In the genomic region with DNA sequence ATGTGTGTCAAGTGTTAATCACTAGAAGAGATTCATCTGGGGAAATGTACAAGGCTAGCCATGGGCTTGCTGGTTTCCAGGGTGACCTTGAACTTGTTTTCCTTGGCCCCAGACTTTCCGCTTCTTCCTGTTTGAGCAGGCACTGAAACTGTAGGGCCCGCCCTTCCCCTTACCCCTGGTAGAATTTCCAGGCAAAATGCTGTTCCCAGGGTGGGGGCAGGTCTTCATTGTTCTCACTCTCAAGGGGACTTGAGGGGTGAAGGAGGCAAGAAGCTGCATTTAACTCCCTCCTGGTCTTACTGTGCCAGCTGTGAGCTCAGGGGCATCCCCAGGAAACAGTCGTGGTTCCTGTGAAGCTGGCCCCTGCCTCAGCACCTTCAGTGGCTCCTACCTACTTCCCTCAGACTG, we compare ENCODE assay signal across 8 mouse cellular contexts. TPM values are rescaled to one million over a fixed set of nuclear protein-coding genes. Genes with fewer than 3 reads are reported as not detected.
DNase-seq lines count a peak whose midpoint lies in the region; ATAC-seq and TF ChIP-seq lines count a peak whose summit lies in the region.

No protein-coding gene starts in this region.

- no peaks in the 10 kb centered on the region for H3K27me3 ChIP-seq in neural tube, embryonic 13.5 days
- H3K27me3 ChIP-seq in neural tube, embryonic 15.5 days (replicated peaks): no peaks in the 10 kb centered on the region
- no peaks in the 10 kb centered on the region for H3K27me3 ChIP-seq in embryonic facial prominence, embryonic 13.5 days
- H3K27me3 ChIP-seq in intestine, postnatal 0 days (replicated peaks; ENCODE audit: control insufficient read depth, insufficient read depth, low read length): no peaks in the 10 kb centered on the region
- no peaks in the 10 kb centered on the region for H3K27me3 ChIP-seq in stomach, embryonic 14.5 days (ENCODE audit: control insufficient read depth, insufficient read depth, low read length)
- H3K27me3 ChIP-seq in midbrain, embryonic 15.5 days (replicated peaks): no peaks in the 10 kb centered on the region

- no peak for DNase-seq in left cerebral cortex, postnatal 25 days (ENCODE audit: low spot score in 2 of 2)
- DNase-seq in c-Kit-positive CD71-positive TER-119-positive erythroid progenitor cells, embryonic 14.5 days (ENCODE audit: low spot score): no peak

- peak overlapping the region; percentile 38; the same call in 1 of the 2 replicates for H3K27ac ChIP-seq in neural tube, embryonic 13.5 days (replicated peaks)
- no peak overlapping the region for H3K27ac ChIP-seq in neural tube, embryonic 15.5 days (replicated peaks)
- H3K27ac ChIP-seq in embryonic facial prominence, embryonic 13.5 days: peak overlapping the region; percentile 55; the same call in 1 of the 2 replicates
- peak overlapping the region; percentile 29 for H3K27ac ChIP-seq in intestine, postnatal 0 days (ENCODE audit: low read depth, low read length)
- peak overlapping the region; percentile 3 for H3K27ac ChIP-seq in stomach, embryonic 14.5 days (ENCODE audit: low read length)
- no peak overlapping the region for H3K27ac ChIP-seq in midbrain, embryonic 15.5 days

- no peak overlapping the region for H3K4me3 ChIP-seq in neural tube, embryonic 13.5 days
- H3K4me3 ChIP-seq in neural tube, embryonic 15.5 days (replicated peaks): no peak overlapping the region
- no peak overlapping the region for H3K4me3 ChIP-seq in embryonic facial prominence, embryonic 13.5 days
- no peak overlapping the region for H3K4me3 ChIP-seq in intestine, postnatal 0 days (ENCODE audit: low read depth, low read length)
- no peak overlapping the region for H3K4me3 ChIP-seq in stomach, embryonic 14.5 days (ENCODE audit: low read depth, low read length)
- no peak overlapping the region for H3K4me3 ChIP-seq in midbrain, embryonic 15.5 days

- intact Hi-C loops in left cerebral cortex, postnatal 25 days (cut with DNase I): no loop called here

- no peak for TF ChIP-seq CTCF in intestine, postnatal 0 days (IDR thresholded peaks at IDR 0.05; ENCODE audit: low read depth)

- H3K4me1 ChIP-seq in neural tube, embryonic 13.5 days (replicated peaks): peaks cover 54% of the 10 kb centered on the region
- peaks cover 28% of the 10 kb centered on the region for H3K4me1 ChIP-seq in neural tube, embryonic 15.5 days
- peaks cover 89% of the 10 kb centered on the region for H3K4me1 ChIP-seq in embryonic facial prominence, embryonic 13.5 days
- H3K4me1 ChIP-seq in intestine, postnatal 0 days (replicated peaks; ENCODE audit: control insufficient read depth, insufficient read depth, low read length): peaks cover 40% of the 10 kb centered on the region
- H3K4me1 ChIP-seq in stomach, embryonic 14.5 days (ENCODE audit: control insufficient read depth, insufficient read depth, low read length): peaks cover 53% of the 10 kb centered on the region
- peaks cover 28% of the 10 kb centered on the region for H3K4me1 ChIP-seq in midbrain, embryonic 15.5 days

- H3K9ac ChIP-seq in neural tube, embryonic 13.5 days: no peak overlapping the region
- no peak overlapping the region for H3K9ac ChIP-seq in neural tube, embryonic 15.5 days (replicated peaks)
- H3K9ac ChIP-seq in embryonic facial prominence, embryonic 13.5 days: no peak overlapping the region
- no peak overlapping the region for H3K9ac ChIP-seq in intestine, postnatal 0 days (ENCODE audit: low read depth, low read length)
- 0 out of 2 replicates have a peak overlapping the region, but pooled peaks have one; percentile 14 for H3K9ac ChIP-seq in stomach, embryonic 14.5 days (replicated peaks; ENCODE audit: low read depth, low read length)
- no peak overlapping the region for H3K9ac ChIP-seq in midbrain, embryonic 15.5 days

- H3K36me3 ChIP-seq in neural tube, embryonic 13.5 days: no peaks in the 10 kb centered on the region
- H3K36me3 ChIP-seq in neural tube, embryonic 15.5 days: no peaks in the 10 kb centered on the region
- H3K36me3 ChIP-seq in embryonic facial prominence, embryonic 13.5 days: no peaks in the 10 kb centered on the region
- H3K36me3 ChIP-seq in intestine, postnatal 0 days (ENCODE audit: control insufficient read depth, insufficient read depth): no peaks in the 10 kb centered on the region
- H3K36me3 ChIP-seq in stomach, embryonic 14.5 days (ENCODE audit: control insufficient read depth, insufficient read depth, low read length): no peaks in the 10 kb centered on the region
- no peaks in the 10 kb centered on the region for H3K36me3 ChIP-seq in midbrain, embryonic 15.5 days (replicated peaks)

- H3K4me2 ChIP-seq in neural tube, embryonic 13.5 days: no peak overlapping the region
- H3K4me2 ChIP-seq in neural tube, embryonic 15.5 days: no peak overlapping the region
- no peak overlapping the region for H3K4me2 ChIP-seq in embryonic facial prominence, embryonic 13.5 days
- H3K4me2 ChIP-seq in intestine, postnatal 0 days (replicated peaks; ENCODE audit: low read depth): no peak overlapping the region
- no peak overlapping the region for H3K4me2 ChIP-seq in stomach, embryonic 14.5 days (replicated peaks; ENCODE audit: low read depth, low read length)
- H3K4me2 ChIP-seq in midbrain, embryonic 15.5 days: no peak overlapping the region

- ATAC-seq in neural tube, embryonic 13.5 days (ENCODE audit: low read depth): no peak
- no peak for ATAC-seq in neural tube, embryonic 15.5 days (ENCODE audit: low FRiP score)
- no peak for ATAC-seq in embryonic facial prominence, embryonic 13.5 days (ENCODE audit: insufficient number of reproducible peaks, insufficient read depth, low FRiP score, low TSS enrichment, low read depth)
- no peak for ATAC-seq in intestine, postnatal 0 days
- ATAC-seq in stomach, embryonic 14.5 days (ENCODE audit: insufficient number of reproducible peaks, insufficient read depth, low FRiP score, low read depth): no peak
- ATAC-seq in midbrain, embryonic 15.5 days (replicated peaks): no peak

- 59% methylated on average over 3 of the region's 3 CpGs for WGBS in neural tube, embryonic 13.5 days
- 54% methylated on average over 3 of the region's 3 CpGs for WGBS in neural tube, embryonic 15.5 days
- 39% methylated on average over 3 of the region's 3 CpGs for whole genome bisulfite sequencing in embryonic facial prominence, embryonic 13.5 days
- WGBS in intestine, postnatal 0 days: 45% methylated on average over 3 of the region's 3 CpGs
- 36% methylated on average over 3 of the region's 3 CpGs for WGBS in stomach, embryonic 14.5 days
- WGBS in midbrain, embryonic 15.5 days: 57% methylated on average over 3 of the region's 3 CpGs

- no peaks in the 10 kb centered on the region for H3K9me3 ChIP-seq in neural tube, embryonic 13.5 days
- H3K9me3 ChIP-seq in neural tube, embryonic 15.5 days (replicated peaks): no peaks in the 10 kb centered on the region
- no peaks in the 10 kb centered on the region for H3K9me3 ChIP-seq in embryonic facial prominence, embryonic 13.5 days
- no peaks in the 10 kb centered on the region for H3K9me3 ChIP-seq in intestine, postnatal 0 days (ENCODE audit: control insufficient read depth)
- H3K9me3 ChIP-seq in stomach, embryonic 14.5 days (ENCODE audit: control insufficient read depth, low read depth, low read length): no peaks in the 10 kb centered on the region
- H3K9me3 ChIP-seq in midbrain, embryonic 15.5 days: no peaks in the 10 kb centered on the region

RNA-seq across cellular contexts. Expression of gene Dab2ip, which starts 55.9 kb away (rescaled TPM):
- polyA plus RNA-seq in neural tube, embryonic 13.5 days (2015; fragmentation: Nextera tagmentation; extraction: Ambion mirVana): 55.4 and 67.4 TPM in 2 replicates
- 51.5 and 62.4 TPM in 2 replicates for polyA plus RNA-seq in neural tube, embryonic 15.5 days (2015; fragmentation: Nextera tagmentation; extraction: Ambion mirVana)
- polyA plus RNA-seq in embryonic facial prominence, embryonic 13.5 days (2015; fragmentation: Nextera tagmentation; extraction: Ambion mirVana): 53.2 and 54.5 TPM in 2 replicates
- 41.3 and 48.5 TPM in 2 replicates for polyA plus RNA-seq in intestine, postnatal 0 days (2015; fragmentation: Nextera tagmentation; extraction: Ambion mirVana)
- 44.8 and 49.7 TPM in 2 replicates for polyA plus RNA-seq in stomach, embryonic 14.5 days (2014; fragmentation: Nextera tagmentation; extraction: Ambion mirVana)
- 75.5 and 79.7 TPM in 2 replicates for polyA plus RNA-seq in midbrain, embryonic 15.5 days (2015; fragmentation: Nextera tagmentation; extraction: Ambion mirVana)
- total RNA-seq in left cerebral cortex, postnatal 25 days (2021): 100 to 1,000 TPM; 143 to 154 TPM

Comparison
In these comparisons a context has a peak if more than half of its experiments do, and no peak if none do; other contexts are left out.
1. H3K27ac ChIP-seq: peak in neural tube, embryonic 13.5 days (single experiment), embryonic facial prominence, embryonic 13.5 days (single experiment), intestine, postnatal 0 days (single experiment) and stomach, embryonic 14.5 days (single experiment); none in neural tube, embryonic 15.5 days (single experiment) and midbrain, embryonic 15.5 days (single experiment).